Mouse (Mus musculus) thymus, postnatal 14 days (tissue): ENCODE measurements around the gene Dclk2.
A peak's percentile ranks its signal among the peaks of the same experiment; 100 is the strongest.

Source experiments
- DNase-seq: peaks from one replicate; pipeline ENCODE4 v3.0.0; 2021

Dclk2 gene

GRCm38 (mm10) chr3:86920343-86921083 is at the start of gene Dclk2:
Gene Dclk2, minus strand, starts transcription at chr3:86920852.
- peak; percentile 90 for DNase-seq

DNA sequence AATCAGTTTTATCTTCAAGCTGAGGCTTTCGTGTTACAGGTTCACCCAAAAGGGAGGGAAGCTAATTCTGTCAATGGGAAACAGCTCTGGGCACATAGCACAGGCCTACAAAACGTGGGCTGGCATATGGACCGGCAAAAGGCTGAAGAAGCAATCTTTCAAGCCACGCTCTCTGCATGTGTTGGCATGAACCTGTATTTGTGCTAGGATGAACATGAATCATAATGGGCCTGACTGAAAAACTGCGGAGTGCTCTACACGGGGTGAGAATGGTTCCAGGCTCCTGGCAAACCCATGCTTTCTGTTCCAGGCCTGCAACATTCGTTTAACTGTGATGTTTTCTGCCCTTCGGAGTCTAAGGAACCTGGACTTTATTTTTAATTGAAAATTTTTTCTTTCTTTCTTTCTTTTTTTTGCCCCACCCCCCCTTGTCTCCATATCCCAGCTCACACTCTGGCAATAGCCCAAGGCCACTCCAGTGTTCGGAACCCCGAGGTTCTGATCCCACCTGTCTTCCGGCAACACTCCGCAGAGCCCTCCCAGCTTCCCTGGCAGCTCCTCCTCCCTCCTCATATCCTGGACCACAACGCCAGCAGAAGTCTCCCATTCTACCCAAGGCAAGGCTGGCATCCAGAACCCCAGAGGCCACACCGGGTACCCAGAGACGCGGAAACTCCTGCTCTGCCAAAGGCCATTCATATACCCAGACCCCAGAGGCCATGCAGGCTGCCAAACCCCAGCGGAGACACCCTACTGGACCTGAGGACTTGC is 42.2 kb upstream of the Dclk2 start:
- DNase-seq: no peak

- peak; percentile 71 for DNase-seq
Observed at GRCm38 (mm10) chr3:86961395-86961669, 40.7 kb upstream of the Dclk2 start.

DNA sequence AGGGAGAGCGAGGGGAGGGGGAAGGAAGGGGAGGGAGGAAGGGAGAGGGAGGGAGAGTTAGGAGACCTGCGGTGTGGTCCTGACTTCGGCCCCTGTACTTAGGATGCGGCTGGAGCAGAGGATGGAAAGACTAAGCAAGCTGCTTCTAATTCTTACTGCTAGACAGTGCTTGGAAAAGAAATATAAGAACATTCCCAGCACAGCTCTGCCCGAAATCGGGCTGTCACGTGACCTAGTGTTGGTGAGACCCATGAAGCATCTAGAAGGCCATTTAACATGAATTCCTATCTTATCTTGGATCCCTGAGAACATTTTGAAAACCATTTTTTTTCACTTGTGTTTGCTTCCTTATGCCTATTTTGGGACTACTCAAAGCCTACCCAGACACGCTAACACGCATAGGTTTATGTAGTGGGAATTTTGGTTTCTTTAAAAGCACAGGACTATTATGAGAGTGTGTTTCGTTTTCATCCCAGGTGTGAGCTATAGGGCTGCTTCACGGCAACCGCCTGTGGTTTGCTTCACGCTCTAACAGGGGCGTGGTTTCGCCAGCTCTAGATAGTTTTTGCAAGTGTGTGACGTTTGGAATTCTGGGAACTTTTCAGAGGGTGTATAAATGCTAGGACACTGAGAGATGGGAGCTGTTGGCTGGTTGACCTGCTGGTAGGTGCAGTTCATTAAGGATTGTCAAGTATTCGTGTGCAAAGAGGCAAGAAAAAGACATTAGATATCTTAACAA is 40.2 kb upstream of the Dclk2 start:
- DNase-seq: peak; percentile 70

- DNase-seq: no peak
Observed at GRCm38 (mm10) chr3:86959088-86959487, 38.4 kb upstream of the Dclk2 start.

GRCm38 (mm10) chr3:86955376-86955775 is 34.7 kb upstream of the Dclk2 start:
- peak; percentile 14 for DNase-seq

- no peak for DNase-seq
Observed at GRCm38 (mm10) chr3:86954521-86954920, 33.9 kb upstream of the Dclk2 start.

DNA sequence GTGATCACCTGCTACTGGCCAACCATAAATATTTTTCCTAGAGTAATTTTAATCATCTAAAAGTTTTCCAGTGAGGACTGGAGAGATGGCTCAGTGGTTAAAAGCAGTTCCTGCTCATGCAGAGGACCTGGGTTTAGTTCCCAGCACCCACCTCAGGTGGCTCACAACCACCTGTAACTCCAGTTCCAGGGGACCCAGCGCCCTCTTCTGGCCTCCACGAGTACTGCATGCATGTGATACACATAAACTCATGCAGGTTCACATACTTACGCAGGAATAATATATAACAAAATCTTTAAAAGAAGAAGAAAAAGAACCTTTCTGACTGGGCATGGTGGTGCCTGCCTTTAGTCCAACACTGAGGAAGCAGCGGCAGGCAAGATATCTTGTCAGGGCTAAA is 33.2 kb upstream of the Dclk2 start:
- DNase-seq: no peak

DNA sequence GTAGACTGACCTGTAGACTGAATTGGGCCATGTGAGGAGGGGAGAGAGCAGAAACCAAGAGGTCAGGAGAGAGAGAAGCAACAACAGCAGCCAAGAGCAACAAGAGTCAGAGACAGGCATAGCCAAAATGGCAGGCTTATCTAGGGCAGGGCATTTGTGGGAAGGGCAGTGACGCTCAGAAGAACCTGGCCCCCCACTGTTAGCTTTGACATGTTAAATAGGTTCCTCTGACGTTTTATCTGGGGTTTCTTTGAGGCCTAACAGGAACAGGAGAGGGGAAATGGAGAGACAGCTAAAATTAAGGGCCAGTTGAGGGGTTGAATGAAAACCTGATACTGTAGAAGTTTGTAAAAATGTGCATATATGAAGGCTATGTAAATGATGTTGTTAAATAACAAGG is 30.0 kb upstream of the Dclk2 start:
- no peak for DNase-seq

DNA sequence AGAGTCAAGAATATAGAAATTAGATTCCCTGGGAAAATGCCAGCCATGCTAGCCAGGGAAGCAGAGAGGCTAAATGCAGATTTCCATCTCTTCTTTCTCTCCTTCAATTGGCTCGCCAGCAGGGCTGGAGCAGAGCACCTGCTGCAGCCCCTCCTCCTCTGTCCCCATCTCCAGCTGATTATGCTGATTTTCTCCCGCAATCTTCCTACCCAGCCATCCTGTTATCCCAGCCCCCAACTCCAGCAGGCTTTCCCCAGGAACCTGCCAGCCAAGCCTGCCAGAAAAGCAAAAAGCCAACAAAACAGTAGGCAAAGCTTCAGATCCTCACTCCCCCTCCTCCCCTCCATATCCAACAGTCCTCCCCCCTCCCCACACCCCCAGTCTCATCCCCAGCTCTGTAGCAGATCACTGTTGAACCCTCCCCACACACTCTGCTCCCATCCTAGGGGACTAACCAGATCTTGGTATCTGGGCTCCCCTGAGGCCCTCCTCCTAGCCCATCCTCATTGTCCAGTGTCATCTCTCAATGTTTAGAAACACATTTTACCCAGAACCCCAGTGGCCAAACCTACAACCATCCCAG is 15.7 kb upstream of the Dclk2 start:
- DNase-seq: no peak

DNA sequence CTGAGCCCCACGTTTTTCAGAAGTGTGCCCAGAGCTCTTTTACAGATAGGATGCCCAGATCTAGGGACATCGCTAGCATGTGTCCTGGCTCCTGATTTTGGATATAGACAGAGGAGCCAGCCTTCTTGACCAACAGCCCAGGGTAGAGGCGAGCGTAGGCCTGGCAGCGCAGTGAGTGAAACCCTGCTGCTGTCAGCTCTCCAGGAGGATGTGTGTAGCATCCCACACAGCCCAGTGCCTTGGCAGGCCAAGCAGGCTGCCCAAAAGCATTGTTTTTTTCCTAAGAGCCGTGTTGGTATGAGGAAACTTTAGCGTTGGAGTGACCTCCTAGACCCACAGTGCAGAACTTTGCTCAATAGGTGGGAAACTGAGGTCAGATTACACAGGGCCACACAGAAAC is 12.8 kb upstream of the Dclk2 start:
- DNase-seq: no peak

DNA sequence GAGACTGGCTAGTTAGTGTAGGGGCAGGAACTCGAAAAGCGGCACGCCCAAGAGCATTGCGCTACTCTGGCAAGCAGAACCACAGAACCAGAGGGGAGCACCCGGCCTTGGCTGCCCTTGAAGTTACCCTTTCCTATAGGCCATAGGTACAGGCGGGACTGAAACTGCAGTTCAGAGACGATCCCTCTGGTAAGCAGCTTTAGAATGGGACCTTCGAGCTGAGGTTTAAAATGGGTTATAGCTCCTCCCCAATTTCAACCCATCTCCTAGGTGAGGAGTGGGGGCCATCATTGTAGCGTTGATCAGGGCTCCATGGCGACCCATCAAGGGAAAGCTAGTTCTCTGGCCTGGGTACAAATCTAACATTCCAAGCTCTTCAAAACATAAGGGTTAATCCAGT is 3.0 kb upstream of the Dclk2 start:
- DNase-seq: no peak

DNA sequence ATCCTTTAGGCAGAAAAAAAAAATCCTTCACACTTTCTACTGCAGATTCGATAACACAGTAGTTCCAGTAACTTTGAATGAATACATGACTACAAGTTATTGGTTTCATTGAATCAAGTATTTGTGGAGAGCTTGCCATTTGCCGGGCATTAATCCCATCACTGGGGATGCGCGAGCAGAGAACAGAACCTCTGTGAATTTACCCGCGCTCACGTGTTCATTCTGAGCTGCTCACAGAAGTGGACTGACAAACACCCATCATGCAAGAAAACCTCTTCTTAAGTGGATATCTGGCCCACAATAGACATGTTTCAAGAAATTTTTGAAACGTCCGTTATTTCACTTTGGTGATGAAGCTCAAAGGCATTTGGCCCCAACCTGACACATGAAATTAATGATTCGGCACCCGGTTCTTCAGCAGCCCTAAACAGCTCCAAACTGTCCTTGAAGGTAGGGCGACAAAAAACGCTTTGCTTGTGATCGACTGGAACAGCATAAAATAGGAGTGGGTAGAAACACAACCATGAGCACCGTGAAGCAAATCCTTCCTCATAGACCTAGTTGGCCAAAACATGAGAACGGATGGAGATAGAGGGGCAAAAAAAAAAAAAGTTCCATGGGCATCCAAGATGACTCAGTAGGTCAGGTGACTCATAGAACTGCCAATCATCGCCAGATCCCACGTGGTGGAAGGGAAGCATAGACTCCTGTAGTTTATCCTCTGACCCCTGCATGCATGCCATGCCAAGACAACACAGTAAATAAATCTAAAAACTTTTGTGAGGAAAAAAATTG is 726 bp upstream of the Dclk2 start:
- no peak for DNase-seq

- peak; percentile 59 for DNase-seq
Observed at GRCm38 (mm10) chr3:86919641-86920342, 860 bp downstream of the Dclk2 start.

GRCm38 (mm10) chr3:86917048-86917447 is 3.6 kb downstream of the Dclk2 start:
- no peak for DNase-seq

DNA sequence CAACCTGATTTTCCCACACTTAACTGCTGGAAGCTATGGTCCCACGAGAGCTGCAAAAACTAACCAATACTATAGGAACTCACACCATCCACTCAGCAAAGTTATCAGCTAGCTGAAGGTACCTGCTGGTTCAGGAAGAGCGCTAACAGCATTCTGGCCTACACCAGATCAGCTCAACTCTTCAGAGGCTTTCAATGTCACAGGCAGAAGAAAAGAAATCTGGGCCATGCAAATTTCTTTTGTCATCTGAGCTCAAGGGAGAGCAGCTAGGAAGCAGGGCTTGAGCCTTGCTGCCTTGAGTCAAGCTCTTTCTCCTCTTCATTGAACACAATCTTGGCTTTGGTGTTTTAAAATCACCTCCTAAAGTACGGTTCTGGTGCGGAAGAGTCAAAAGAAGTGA is 4.0 kb downstream of the Dclk2 start:
- DNase-seq: no peak

DNA sequence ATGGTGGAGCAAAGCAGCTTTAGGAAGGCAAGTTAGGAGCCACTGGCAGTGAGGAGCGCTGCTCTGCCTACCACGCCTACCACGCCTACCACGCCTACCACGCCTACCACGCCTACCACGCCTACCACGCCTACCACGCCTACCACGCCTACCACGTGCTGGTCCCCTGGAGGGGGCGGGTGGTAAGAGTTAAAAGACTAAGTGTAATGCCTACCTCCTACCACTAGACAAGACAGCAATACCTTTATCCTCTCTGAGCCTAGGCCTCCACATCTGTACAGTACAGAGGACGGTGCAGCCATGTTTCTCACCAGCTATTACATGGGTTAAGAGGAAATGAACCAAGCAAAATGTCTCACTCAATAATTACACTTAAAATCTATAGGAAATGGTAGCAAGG is 5.4 kb downstream of the Dclk2 start:
- no peak for DNase-seq

DNA sequence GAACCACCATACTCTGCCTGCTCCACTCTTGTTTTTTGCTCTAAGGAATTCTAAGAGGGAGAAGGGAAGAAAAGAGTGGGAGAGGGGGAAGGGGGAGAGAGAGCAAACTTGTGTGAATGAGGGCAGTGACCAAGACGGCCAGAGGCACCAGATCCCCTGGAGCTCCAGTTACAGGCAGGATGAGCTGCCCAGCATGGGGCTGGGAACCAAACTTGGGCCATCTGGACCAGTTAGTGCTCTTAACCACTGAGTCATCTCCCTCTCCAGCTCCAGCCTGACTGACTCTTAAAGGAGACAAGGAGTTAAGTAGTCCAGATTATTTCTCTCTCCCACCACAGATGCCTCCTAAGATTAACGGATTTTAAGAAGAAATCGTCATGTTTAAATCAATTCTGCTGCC is 6.3 kb downstream of the Dclk2 start:
- no peak for DNase-seq

- DNase-seq: no peak
Observed at GRCm38 (mm10) chr3:86898366-86898765, 22.3 kb downstream of the Dclk2 start.

- DNase-seq: no peak
Observed at GRCm38 (mm10) chr3:86897551-86897950, 23.1 kb downstream of the Dclk2 start.

DNA sequence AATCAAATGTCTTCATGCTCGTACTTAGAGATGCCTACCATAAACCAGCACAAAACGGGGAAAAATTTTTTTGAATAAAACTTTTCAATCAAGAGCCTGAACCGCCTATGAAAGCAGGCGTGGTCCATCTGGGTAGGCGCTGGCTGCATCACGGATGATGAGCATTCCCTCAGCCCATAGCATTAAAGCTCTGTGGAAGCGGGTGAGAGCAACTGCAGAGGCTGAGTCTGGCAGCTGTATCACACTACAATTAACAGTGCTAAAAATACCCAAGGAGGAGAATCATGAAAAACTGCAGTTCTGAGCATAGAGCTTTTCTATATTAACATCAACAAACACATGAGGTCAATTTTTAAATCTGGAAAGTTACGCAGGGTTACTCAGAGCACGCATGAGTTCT is 23.6 kb downstream of the Dclk2 start:
- DNase-seq: no peak

- DNase-seq: no peak
Observed at GRCm38 (mm10) chr3:86894491-86894890, 26.2 kb downstream of the Dclk2 start.
